Mouse (Mus musculus) neural tube, embryonic 14.5 days (tissue): Measurements from ENCODE around the gene Sarm1. TPM values are rescaled to one million over a fixed set of nuclear protein-coding genes. Genes with fewer than 3 reads are reported as not detected.

Experiments used
- ATAC-seq: fragments of 200-750 bp; cut with Nextera tagmentation; 2 replicates; pipeline ENCODE4 v1.8.0; 2017; ENCODE audit warnings: low read depth, mild to moderate bottlenecking, moderate TSS enrichment, moderate library complexity
- H3K27ac ChIP-seq: fragments of 300-500 bp; sonication (generic); 2 replicates; pipeline ENCODE4 v1.5.1; 2014; ENCODE audit warnings: low read depth, mild to moderate bottlenecking, control low read depth, low read length, moderate library complexity, mixed read lengths
- H3K27me3 ChIP-seq: fragments of 300-500 bp; sonication (generic); 2 replicates; pipeline ENCODE4 v1.6.1; 2014; ENCODE audit warnings: low read length; ENCODE audit not compliant: control insufficient read depth, insufficient read depth
- H3K36me3 ChIP-seq: fragments of 300-500 bp; sonication (generic); 2 replicates; pipeline ENCODE4 v1.6.1; 2014; ENCODE audit warnings: low read length, mixed read lengths; ENCODE audit not compliant: control insufficient read depth, insufficient read depth
- H3K4me1 ChIP-seq: fragments of 300-500 bp; sonication (generic); 2 replicates; pipeline ENCODE4 v1.6.1; 2014; ENCODE audit warnings: low read length; ENCODE audit not compliant: control insufficient read depth, insufficient read depth
- H3K4me2 ChIP-seq: fragments of 300-500 bp; sonication (generic); 2 replicates; pipeline ENCODE4 v1.6.1; 2014; ENCODE audit warnings: mild to moderate bottlenecking, low read depth, low read length, control low read depth
- H3K4me3 ChIP-seq: fragments of 300-500 bp; sonication (generic); 2 replicates; pipeline ENCODE4 v1.5.1; 2014; ENCODE audit warnings: low read depth, low read length, control low read depth, mixed read lengths
- H3K9ac ChIP-seq: fragments of 300-500 bp; sonication (generic); replicated peaks from 2 replicates; pipeline ENCODE4 v1.6.1; 2014; ENCODE audit warnings: low read depth, mild to moderate bottlenecking, control low read depth, low read length, mixed read lengths
- H3K9me3 ChIP-seq: fragments of 300-500 bp; sonication (generic); 2 replicates; pipeline ENCODE4 v1.6.1; 2016; ENCODE audit warnings: low read length; ENCODE audit not compliant: control insufficient read depth
- WGBS: fragments of 180-500 bp; shearing (Covaris S2); extraction: QIAGEN DNeasy Blood & Tissue Kit; methylation state at CpG from one replicate; pipeline ENCODE4 v1.1.7; 2014; 5-methylcytosine and 5-hydroxymethylcytosine counted together
- polyA plus RNA-seq: library from polyadenylated mRNA; unstranded; fragments of >200 nt; fragmentation: Nextera tagmentation; extraction: Ambion mirVana; gene quantifications from 2 replicates; pipeline ENCODE4 v1.2.1, GENCODE M21; 2014

The Sarm1 gene
- polyA plus RNA-seq, 1 experiment from 2014 or later = 56.1 TPM

DNA sequence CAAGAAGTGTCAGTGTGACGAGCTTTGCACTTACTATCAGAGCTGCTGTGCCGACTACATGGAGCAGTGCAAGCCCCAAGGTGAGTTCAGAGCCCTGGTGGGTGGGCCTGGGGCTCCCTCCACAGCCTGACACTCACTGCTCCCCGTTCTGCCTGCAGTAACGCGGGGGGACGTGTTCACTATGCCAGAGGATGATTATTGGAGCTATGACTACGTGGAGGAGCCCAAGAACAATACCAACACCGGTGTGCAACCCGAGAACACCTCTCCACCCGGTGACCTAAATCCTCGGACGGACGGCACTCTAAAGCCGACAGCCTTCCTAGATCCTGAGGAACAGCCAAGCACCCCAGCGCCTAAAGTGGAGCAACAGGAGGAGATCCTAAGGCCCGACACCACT is 2.0 kb upstream of the Sarm1 start:
- no peak overlapping the region for H3K27ac ChIP-seq
- no peaks in the 10 kb centered on the region for H3K27me3 ChIP-seq
- H3K4me1 ChIP-seq = peaks cover 15% of the 10 kb centered on the region
- H3K9me3 ChIP-seq = no peaks in the 10 kb centered on the region
- WGBS = 55% methylated on average over 16 of the region's 16 CpGs
- no peak for ATAC-seq
- no peak overlapping the region for H3K4me3 ChIP-seq
- H3K36me3 ChIP-seq = no peaks in the 10 kb centered on the region
- no peak overlapping the region for H3K4me2 ChIP-seq
- no peak overlapping the region for H3K9ac ChIP-seq

DNA sequence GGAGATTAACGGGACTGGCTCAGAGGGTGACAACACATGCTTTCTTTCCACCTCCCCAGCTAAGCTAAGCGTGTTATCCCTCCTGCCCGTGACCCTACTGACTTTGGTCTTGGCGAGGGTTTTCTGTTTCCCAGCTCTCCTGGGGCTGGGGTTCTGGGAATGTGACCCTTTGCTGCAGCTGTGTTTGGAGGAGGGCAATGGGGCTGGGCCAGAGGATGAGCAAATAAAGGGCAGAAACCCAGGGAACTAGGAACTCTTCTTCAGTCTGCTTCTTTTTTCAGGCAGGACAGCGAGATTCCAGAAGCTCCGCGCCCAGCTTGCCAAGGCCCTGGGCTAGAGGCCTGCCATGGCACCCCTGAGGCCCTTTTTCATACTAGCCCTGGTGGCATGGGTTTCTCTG is 1.4 kb upstream of the Sarm1 start, which contains the start of gene Vtn:
Gene Vtn (plus strand): TSS at position 88 of the 400 bp plus-strand sequence.
- Histone ChIP-seq H3K4me2 (peak within 1 kb of the TSS; percentile 61), H3K4me3 (peak within 1 kb of the TSS; percentile 82), H3K9ac (0 out of 2 replicates have a peak within 1 kb of the TSS, but pooled peaks have one; percentile 13), H3K9me3 (no peaks in the 10 kb centered on the region), H3K27me3 (no peaks in the 10 kb centered on the region), H3K27ac (peak within 1 kb of the TSS; percentile 86), H3K4me1 (peaks cover 15% of the 10 kb centered on the region), H3K36me3 (no peaks in the 10 kb centered on the region)
- 67% methylated on average over 7 of the region's 7 CpGs for WGBS
- no peak for ATAC-seq

DNA sequence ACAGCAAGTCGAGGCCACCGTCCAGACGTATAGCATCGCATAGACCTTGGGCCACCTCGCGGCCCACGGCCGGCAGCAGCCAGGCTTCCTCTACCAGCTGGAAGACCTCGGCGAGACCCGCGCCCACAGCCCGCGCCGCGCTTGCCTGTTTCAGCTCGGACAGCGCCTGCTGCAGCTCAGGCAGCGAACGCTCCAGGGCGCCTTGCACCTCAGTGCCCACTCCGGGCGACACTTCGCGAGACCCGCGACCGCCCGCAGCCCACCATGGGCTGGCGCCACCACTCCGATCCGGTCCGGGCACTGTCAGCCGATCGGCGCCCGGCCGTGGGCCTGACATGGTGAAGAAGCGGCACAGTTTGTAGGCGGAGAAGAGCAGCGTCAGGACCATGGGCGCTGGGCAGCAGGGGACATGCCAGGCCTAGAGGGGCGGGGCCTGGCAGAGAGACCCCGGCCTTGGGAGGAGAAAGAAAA is 448 bp downstream of the Sarm1 start:
- no peaks in the 10 kb centered on the region for H3K27me3 ChIP-seq
- H3K27ac ChIP-seq = peak overlapping the region; percentile 86
- peak overlapping the region; percentile 82 for H3K9ac ChIP-seq
- H3K9me3 ChIP-seq = no peaks in the 10 kb centered on the region
- peak; percentile 79 for ATAC-seq
- peaks cover 15% of the 10 kb centered on the region for H3K4me1 ChIP-seq
- no peaks in the 10 kb centered on the region for H3K36me3 ChIP-seq
- H3K4me3 ChIP-seq = peak overlapping the region; percentile 82
- WGBS = under 1% methylated on average over 44 of the region's 44 CpGs
- peak overlapping the region; percentile 61 for H3K4me2 ChIP-seq

DNA sequence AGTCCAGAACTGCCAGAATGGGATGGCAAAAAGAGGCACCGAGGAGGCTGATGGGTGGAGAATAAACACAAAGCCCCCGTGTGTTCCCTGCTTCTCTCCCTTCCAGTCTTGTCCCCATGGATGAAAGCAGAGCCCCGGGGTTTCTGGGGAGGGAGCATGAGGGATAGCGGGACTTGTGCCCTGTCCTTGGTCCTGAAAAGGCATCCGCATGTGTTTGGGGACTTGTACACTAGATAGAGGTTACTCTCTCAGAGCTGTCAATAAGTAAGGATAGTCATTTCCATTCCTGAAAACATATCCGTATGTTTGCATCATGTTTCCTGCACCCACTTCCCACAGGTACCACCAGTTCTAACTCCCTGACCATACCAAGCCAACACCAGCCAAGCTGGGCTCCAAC is 1.6 kb downstream of the Sarm1 start:
- H3K4me2 ChIP-seq = peak overlapping the region; percentile 61
- no peaks in the 10 kb centered on the region for H3K36me3 ChIP-seq
- H3K27me3 ChIP-seq = peaks cover 5% of the 10 kb centered on the region; the same call in 1 of the 2 replicates
- H3K9me3 ChIP-seq = no peaks in the 10 kb centered on the region
- H3K27ac ChIP-seq = no peak overlapping the region
- peak overlapping the region; percentile 82 for H3K4me3 ChIP-seq
- H3K4me1 ChIP-seq = peaks cover 15% of the 10 kb centered on the region
- WGBS = 10% methylated on average over 6 of the region's 6 CpGs
- H3K9ac ChIP-seq = peak overlapping the region; percentile 82
- no peak for ATAC-seq

DNA sequence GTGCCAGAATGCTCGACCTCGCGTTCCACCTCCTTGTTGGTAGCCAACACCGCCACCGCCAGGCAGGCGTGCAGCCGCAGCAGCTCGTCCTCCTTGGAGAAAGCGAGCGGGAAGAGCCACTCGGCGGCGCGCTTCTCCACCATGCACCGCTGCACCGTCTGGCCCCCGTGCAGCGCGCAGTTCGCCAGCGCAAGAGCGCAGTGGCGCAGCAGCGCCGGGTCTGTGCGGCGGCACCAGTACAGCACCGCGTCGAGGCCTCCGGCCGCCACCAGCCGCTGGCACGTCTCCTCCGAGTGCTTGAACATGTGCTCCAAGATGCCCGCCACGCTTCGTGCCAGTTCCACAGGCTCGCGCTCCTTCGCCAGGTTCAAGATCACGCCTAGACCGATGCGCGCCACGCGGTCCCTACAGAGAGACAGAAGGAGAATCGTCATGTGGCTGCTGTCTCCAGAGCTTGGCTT is 6.7 kb downstream of the Sarm1 start:
- WGBS = 6% methylated on average over 48 of the region's 48 CpGs
- ATAC-seq = peak; percentile 72; the same call in 1 of the 2 replicates
- peaks cover 7% of the 10 kb centered on the region; the same call in 1 of the 2 replicates for H3K27me3 ChIP-seq

DNA sequence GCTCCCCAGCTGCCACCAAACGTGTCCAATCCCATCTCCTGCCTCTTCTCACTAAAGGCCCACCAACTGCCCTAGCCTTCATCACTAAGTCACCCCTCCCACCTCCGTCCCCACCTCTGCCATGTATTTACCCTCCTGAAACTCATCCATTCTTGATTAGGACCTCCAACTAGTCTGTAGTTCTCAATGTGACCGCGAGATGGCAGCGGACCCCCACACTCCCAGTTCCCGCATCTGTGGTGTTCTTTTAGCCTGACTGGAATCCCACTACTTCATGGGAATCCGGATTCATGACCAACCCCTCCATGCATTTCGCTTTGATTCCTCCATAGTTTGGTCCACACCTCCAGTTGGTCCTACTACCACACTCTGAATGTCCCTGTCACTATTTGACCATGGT is 9.4 kb downstream of the Sarm1 start:
- peaks cover 7% of the 10 kb centered on the region; the same call in 1 of the 2 replicates for H3K27me3 ChIP-seq
- no peaks in the 10 kb centered on the region for H3K9me3 ChIP-seq
- peaks cover 28% of the 10 kb centered on the region for H3K36me3 ChIP-seq

More for the DNA sequence above, 6.7 kb downstream of the Sarm1 start:
- Histone ChIP-seq H3K27ac (no peak overlapping the region), H3K36me3 (peaks cover 26% of the 10 kb centered on the region), H3K4me1 (peaks cover 10% of the 10 kb centered on the region), H3K4me2 (peak overlapping the region; percentile 37), H3K9me3 (no peaks in the 10 kb centered on the region), H3K9ac (peak overlapping the region; percentile 32; the same call in 1 of the 2 replicates), H3K4me3 (peak overlapping the region; percentile 16)

DNA sequence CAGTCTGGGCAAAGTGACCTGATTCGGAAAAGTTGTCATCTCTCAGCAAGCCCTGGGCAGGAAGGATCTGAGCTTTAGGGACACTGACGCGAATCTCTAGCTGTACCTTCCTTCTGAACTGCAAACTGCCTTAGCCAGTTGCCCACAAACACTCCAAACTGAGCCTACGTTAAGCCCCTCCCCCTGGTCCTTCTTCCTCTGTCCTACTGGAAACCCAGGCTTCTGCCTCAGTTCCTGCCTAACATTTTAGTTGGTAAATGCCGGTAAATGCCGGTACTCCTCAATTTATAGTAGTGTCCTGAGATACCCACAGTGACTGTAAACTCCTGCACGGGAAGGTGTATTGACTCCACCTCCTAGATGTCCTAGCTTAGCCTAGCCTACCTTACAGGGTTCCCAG is 13.9 kb downstream of the Sarm1 start:
- no peaks in the 10 kb centered on the region for H3K9me3 ChIP-seq
- 64% methylated on average over 7 of the region's 7 CpGs for WGBS
- H3K27me3 ChIP-seq = 0 out of 2 replicates have a peak, but pooled peaks cover 2% of the 10 kb centered on the region
- no peak overlapping the region for H3K27ac ChIP-seq
- peaks cover 37% of the 10 kb centered on the region for H3K36me3 ChIP-seq
- no peaks in the 10 kb centered on the region for H3K4me1 ChIP-seq
- no peak overlapping the region for H3K4me2 ChIP-seq
- no peak overlapping the region for H3K9ac ChIP-seq
- H3K4me3 ChIP-seq = no peak overlapping the region
- ATAC-seq = no peak

More for the DNA sequence above, 9.4 kb downstream of the Sarm1 start:
- Histone ChIP-seq H3K4me2 (no peak overlapping the region), H3K9ac (no peak overlapping the region), H3K4me3 (no peak overlapping the region), H3K27ac (no peak overlapping the region), H3K4me1 (peaks cover 7% of the 10 kb centered on the region)
- 6% methylated on average over 8 of the region's 8 CpGs for WGBS
- ATAC-seq = peak; percentile 22; the same call in 1 of the 2 replicates

DNA sequence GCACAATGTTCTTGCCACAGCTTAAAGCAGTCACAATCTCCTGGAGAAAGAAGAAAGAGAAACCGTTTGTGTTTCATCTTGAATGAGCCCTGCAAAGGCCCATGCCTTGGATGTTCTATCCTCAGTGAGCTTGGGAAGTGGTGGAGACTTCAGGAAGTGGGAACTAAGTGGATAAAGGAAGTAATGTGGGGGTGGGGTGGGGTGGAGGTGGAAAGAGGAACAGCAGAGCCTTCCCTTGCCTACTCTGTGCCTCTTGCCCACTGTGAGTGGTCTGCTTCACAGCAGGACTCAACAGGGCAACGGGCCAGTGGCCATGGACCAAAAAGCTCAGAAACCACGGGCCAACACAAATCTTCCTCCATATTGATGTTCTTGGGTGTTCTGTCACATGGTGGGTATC is 22.3 kb downstream of the Sarm1 start:
- no peaks in the 10 kb centered on the region for H3K27me3 ChIP-seq

DNA sequence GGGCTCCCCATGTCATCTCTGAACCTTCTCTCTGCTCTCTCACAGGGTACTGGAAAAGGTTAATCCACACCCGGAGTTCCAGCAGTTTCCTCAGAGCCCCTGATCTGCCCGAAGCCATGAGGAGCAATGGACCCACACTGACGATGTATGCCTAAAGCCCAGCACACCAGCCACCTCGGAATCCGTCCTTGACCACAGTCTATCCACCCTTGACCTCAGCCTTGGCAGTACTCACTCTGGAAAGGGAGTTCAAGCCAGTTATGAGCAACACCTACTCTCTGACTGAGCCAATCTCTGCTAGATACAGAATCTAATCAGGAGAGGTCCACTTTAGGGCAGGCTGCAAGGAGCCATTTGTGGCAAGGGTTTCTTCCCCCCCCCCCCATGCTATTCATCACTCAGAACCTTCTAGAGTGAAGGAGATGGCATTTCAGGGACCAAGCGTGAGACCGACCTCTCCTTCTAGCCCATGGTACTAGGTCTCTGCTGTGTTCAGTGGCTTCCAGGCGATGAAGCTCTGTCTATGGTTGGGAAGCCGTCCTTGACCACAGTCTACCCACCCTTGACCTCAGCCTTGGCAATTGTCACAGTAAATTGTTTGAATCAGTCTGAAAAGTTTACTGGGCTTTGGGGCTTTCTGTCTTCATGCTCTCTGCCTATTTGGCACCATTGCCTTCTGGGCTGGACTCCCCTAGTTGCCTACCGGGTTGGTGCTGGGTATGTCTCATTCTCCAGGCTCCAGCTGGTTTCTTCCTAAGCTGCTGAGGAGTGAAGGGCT is 26.0 kb downstream of the Sarm1 start:
- Histone ChIP-seq H3K27me3 (no peaks in the 10 kb centered on the region), H3K4me3 (no peak overlapping the region), H3K36me3 (peaks cover 8% of the 10 kb centered on the region), H3K4me1 (peaks cover 2% of the 10 kb centered on the region; the same call in 1 of the 2 replicates), H3K9ac (no peak overlapping the region), H3K4me2 (no peak overlapping the region), H3K9me3 (no peaks in the 10 kb centered on the region), H3K27ac (no peak overlapping the region)
- WGBS = 92% methylated on average over 10 of the region's 10 CpGs
- ATAC-seq = no peak

More for the DNA sequence above, 22.3 kb downstream of the Sarm1 start:
- Histone ChIP-seq H3K9ac (no peak overlapping the region), H3K4me1 (no peaks in the 10 kb centered on the region), H3K9me3 (no peaks in the 10 kb centered on the region), H3K4me2 (no peak overlapping the region), H3K27ac (no peak overlapping the region), H3K4me3 (no peak overlapping the region), H3K36me3 (peaks cover 10% of the 10 kb centered on the region)
- 75% methylated on average over 3 of the region's 3 CpGs for WGBS
- no peak for ATAC-seq
